Mouse (Mus musculus) kidney, postnatal 0 days (tissue): ENCODE measurements around the gene Supt4a. TPM values are rescaled to one million over a fixed set of nuclear protein-coding genes. Genes with fewer than 3 reads are reported as not detected.

ENCODE experiments used
- ATAC-seq: fragments of 200-750 bp; cut with Nextera tagmentation; replicated peaks from 2 replicates; pipeline ENCODE4 v1.8.0; 2017; ENCODE audit warnings: low read depth, moderate number of reproducible peaks, moderate TSS enrichment, moderate library complexity; ENCODE audit not compliant: low FRiP score
- DNase-seq: peaks from one replicate; pipeline ENCODE4 v3.0.0-alpha.2; 2016; ENCODE audit warnings: low spot score
- H3K27ac ChIP-seq: fragments of 300-500 bp; sonication (generic); 2 replicates; pipeline ENCODE4 v1.5.1; 2014; ENCODE audit warnings: mild to moderate bottlenecking
- H3K27me3 ChIP-seq: fragments of 300-500 bp; sonication (generic); 2 replicates; pipeline ENCODE4 v1.6.1; 2014; ENCODE audit warnings: low read length, mixed read lengths; ENCODE audit not compliant: insufficient read depth
- H3K36me3 ChIP-seq: fragments of 300-500 bp; sonication (generic); 2 replicates; pipeline ENCODE4 v1.6.1; 2014; ENCODE audit warnings: low read length, mixed read lengths; ENCODE audit not compliant: insufficient read depth
- H3K4me1 ChIP-seq: fragments of 300-500 bp; sonication (generic); replicated peaks from 2 replicates; pipeline ENCODE4 v1.6.1; 2014; ENCODE audit warnings: antibody characterized with exemption, low read length, mixed read lengths; ENCODE audit not compliant: insufficient read depth
- H3K4me2 ChIP-seq: fragments of 300-500 bp; sonication (generic); 2 replicates; pipeline ENCODE4 v1.6.1; 2014; ENCODE audit warnings: mild to moderate bottlenecking, low read length, moderate library complexity, mixed read lengths
- H3K4me3 ChIP-seq: fragments of 300-500 bp; sonication (generic); replicated peaks from 2 replicates; pipeline ENCODE4 v1.5.1; 2014; ENCODE audit warnings: low read depth, low read length
- H3K9ac ChIP-seq: fragments of 300-500 bp; sonication (generic); 2 replicates; pipeline ENCODE4 v1.6.1; 2014; ENCODE audit warnings: low read depth, low read length
- H3K9me3 ChIP-seq: fragments of 300-500 bp; sonication (generic); replicated peaks from 2 replicates; pipeline ENCODE4 v1.6.1; 2016; ENCODE audit warnings: low read length, inconsistent platforms, mixed read lengths
- CTCF ChIP-seq: IDR thresholded peaks from 2 replicates; pipeline ENCODE4 v1.5.1; 2016; ENCODE audit warnings: antibody characterized with exemption, low read depth, mild to moderate bottlenecking, moderate library complexity
- WGBS: fragments of 180-500 bp; shearing (Covaris S2); extraction: QIAGEN DNeasy Blood & Tissue Kit; methylation state at CpG from one replicate; pipeline ENCODE4 v1.1.7; 2014; 5-methylcytosine and 5-hydroxymethylcytosine counted together
- polyA plus RNA-seq: library from polyadenylated mRNA; unstranded; fragments of >200 nt; fragmentation: Nextera tagmentation; extraction: Ambion mirVana; gene quantifications from 2 replicates; pipeline ENCODE4 v1.2.1, GENCODE M21; 2015

Gene Supt4a
- 165 and 171 TPM in 2 replicates for polyA plus RNA-seq

GRCm38 (mm10) chr11:87737175-87737740 is at the start of gene Supt4a:
Gene Supt4a, plus strand, starts transcription at chr11:87737552.
- Histone ChIP-seq H3K4me1 (no peaks in the 10 kb centered on the region), H3K4me3 (peak within 1 kb of the TSS; percentile 92), H3K27ac (peak within 1 kb of the TSS; percentile 86), H3K36me3 (0 out of 2 replicates have a peak, but pooled peaks cover 10% of the 10 kb centered on the region), H3K9me3 (no peaks in the 10 kb centered on the region), H3K9ac (peak within 1 kb of the TSS; percentile 88), H3K27me3 (no peaks in the 10 kb centered on the region), H3K4me2 (peak within 1 kb of the TSS; percentile 95)
- under 1% methylated on average over 57 of the region's 57 CpGs for WGBS
- DNase-seq: peak; percentile 96
- TF ChIP-seq CTCF: no peak
- ATAC-seq: peak; percentile 91

GRCm38 (mm10) chr11:87688478-87689203 is 48.7 kb upstream of the Supt4a start:
- Histone ChIP-seq H3K27me3 (no peaks in the 10 kb centered on the region), H3K4me1 (peaks cover 8% of the 10 kb centered on the region), H3K4me3 (no peak overlapping the region), H3K9me3 (no peaks in the 10 kb centered on the region), H3K4me2 (peak overlapping the region; percentile 31; the same call in 1 of the 2 replicates), H3K36me3 (no peaks in the 10 kb centered on the region), H3K9ac (no peak overlapping the region), H3K27ac (peak overlapping the region; percentile 81)
- no peak for TF ChIP-seq CTCF
- 64% methylated on average over 11 of the region's 11 CpGs for WGBS
- DNase-seq (no peak), ATAC-seq (no peak)

GRCm38 (mm10) chr11:87689402-87689808 is 47.9 kb upstream of the Supt4a start:
- Histone ChIP-seq H3K27me3 (no peaks in the 10 kb centered on the region), H3K4me2 (peak overlapping the region; percentile 31), H3K9me3 (no peaks in the 10 kb centered on the region), H3K9ac (no peak overlapping the region), H3K4me3 (no peak overlapping the region), H3K27ac (peak overlapping the region; percentile 81), H3K4me1 (peaks cover 8% of the 10 kb centered on the region), H3K36me3 (no peaks in the 10 kb centered on the region)
- peak; percentile 74 for DNase-seq
- TF ChIP-seq CTCF: no peak
- ATAC-seq: peak; percentile 77
- WGBS: 5% methylated on average over 7 of the region's 7 CpGs

GRCm38 (mm10) chr11:87690054-87690740 is 47.2 kb upstream of the Supt4a start:
- DNase-seq (no peak), ATAC-seq (no peak)
- H3K4me3 ChIP-seq: no peak overlapping the region
- H3K27ac ChIP-seq: peak overlapping the region; percentile 81
- H3K4me2 ChIP-seq: peak overlapping the region; percentile 31
- no peaks in the 10 kb centered on the region for H3K9me3 ChIP-seq
- no peaks in the 10 kb centered on the region for H3K36me3 ChIP-seq
- H3K27me3 ChIP-seq: no peaks in the 10 kb centered on the region
- TF ChIP-seq CTCF: no peak
- H3K4me1 ChIP-seq: peaks cover 8% of the 10 kb centered on the region
- 46% methylated on average over 16 of the region's 16 CpGs for WGBS
- H3K9ac ChIP-seq: no peak overlapping the region

- H3K4me2 ChIP-seq: no peak overlapping the region
- ATAC-seq (no peak), DNase-seq (no peak)
- WGBS: 55% methylated on average over 14 of the region's 14 CpGs
- no peak for TF ChIP-seq CTCF
- no peak overlapping the region for H3K4me3 ChIP-seq
- no peak overlapping the region for H3K9ac ChIP-seq
- no peaks in the 10 kb centered on the region for H3K27me3 ChIP-seq
- no peaks in the 10 kb centered on the region for H3K9me3 ChIP-seq
- H3K27ac ChIP-seq: no peak overlapping the region
- H3K36me3 ChIP-seq: no peaks in the 10 kb centered on the region
- no peaks in the 10 kb centered on the region for H3K4me1 ChIP-seq
Measured at GRCm38 (mm10) chr11:87697131-87697682, 40.1 kb upstream of the Supt4a start.

GRCm38 (mm10) chr11:87698126-87698525 is 39.2 kb upstream of the Supt4a start:
- Histone ChIP-seq H3K4me3 (no peak overlapping the region), H3K4me1 (no peaks in the 10 kb centered on the region), H3K36me3 (no peaks in the 10 kb centered on the region), H3K4me2 (no peak overlapping the region), H3K27me3 (no peaks in the 10 kb centered on the region), H3K27ac (no peak overlapping the region), H3K9ac (no peak overlapping the region), H3K9me3 (no peaks in the 10 kb centered on the region)
- DNase-seq: no peak
- no peak for TF ChIP-seq CTCF
- 88% methylated on average over 4 of the region's 4 CpGs for WGBS
- no peak for ATAC-seq
